Mouse (Mus musculus): ENCODE data around the gene Olfr804. TPM values are rescaled to one million over a fixed set of nuclear protein-coding genes. Genes with fewer than 3 reads are reported as not detected.

Gene Olfr804
- total RNA-seq (2021) (not detected), polyA plus RNA-seq (2012; rRNA removed) (not detected in 2 replicates)
- long read RNA-seq: 0 reads

GRCm38 (mm10) chr10:129702910-129703309 is at the start of gene Olfr804:
Olfr804 (plus strand) TSS chr10:129703210.
- no peak for DNase-seq

DNA sequence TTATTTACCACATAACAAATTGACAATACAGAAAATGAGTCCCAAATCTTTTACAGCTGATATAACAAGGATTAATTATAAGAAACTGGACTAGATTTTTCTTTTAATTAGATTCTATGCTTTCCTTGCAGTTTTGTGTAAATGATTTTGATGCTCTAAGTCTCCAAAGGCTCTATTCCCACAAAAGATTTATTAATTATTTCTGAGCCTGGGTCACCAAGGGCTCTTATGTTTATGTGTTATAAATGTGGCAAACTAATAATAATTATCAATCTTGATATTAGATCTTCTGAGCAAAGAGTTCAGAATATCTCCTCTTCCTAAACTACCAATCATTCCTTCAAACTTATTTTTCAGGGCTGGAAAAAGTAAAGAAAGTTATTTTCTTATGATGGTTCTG is 45.6 kb upstream of the Olfr804 start, which contains the start of gene Olfr800:
Gene Olfr800, plus strand, starts transcription at position 301 of the 400 bp plus-strand sequence.
- DNase-seq: no peak

GRCm38 (mm10) chr10:129673765-129674164 is 29.2 kb upstream of the Olfr804 start, which contains the start of gene Olfr801:
Olfr801 (minus strand) TSS chr10:129673865.
- DNase-seq: no peak

DNA sequence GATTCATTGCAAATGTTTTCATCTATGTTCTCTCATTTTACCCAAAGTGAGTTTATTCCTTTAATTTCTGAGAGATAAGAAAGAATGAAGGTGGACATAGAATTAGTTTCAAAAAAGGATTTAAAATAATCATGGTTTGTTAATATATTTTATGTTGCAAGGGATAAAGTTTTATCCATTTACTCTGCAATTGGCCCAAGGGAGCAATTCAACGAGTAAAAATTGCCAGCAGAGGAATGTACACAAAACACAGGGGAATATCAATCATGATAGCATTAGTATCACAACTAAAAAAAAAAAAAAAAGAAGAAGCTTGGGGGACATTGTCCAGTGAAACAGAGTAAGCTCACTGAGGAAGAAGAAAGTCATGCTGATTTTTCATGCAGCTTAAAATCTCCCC is 14.9 kb upstream of the Olfr804 start, which contains the start of gene Olfr802:
Gene Olfr802, minus strand, starts transcription at position 101 of the 400 bp plus-strand sequence.
- DNase-seq: no peak

DNA sequence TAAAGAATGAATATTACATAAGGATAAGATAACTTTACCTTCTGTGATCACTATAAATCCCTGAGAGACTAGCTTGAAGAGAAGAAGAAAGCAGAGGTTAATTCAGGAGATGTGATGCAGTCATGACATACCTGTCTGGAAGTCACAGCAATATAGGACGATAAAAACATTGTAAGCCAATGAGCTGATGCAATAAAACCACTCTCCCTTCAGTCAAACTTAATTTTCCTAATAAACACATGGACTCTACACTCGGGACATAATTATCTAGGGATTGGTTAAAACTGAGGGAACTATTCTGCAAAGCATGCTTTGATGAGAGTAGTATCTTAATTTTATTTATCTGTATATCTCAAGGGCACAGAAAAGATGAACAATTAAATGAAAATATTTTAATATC is 8.8 kb upstream of the Olfr804 start, which contains the start of gene Olfr803:
Gene Olfr803, minus strand, starts transcription at position 101 of the 400 bp plus-strand sequence.
- DNase-seq: no peak

DNA sequence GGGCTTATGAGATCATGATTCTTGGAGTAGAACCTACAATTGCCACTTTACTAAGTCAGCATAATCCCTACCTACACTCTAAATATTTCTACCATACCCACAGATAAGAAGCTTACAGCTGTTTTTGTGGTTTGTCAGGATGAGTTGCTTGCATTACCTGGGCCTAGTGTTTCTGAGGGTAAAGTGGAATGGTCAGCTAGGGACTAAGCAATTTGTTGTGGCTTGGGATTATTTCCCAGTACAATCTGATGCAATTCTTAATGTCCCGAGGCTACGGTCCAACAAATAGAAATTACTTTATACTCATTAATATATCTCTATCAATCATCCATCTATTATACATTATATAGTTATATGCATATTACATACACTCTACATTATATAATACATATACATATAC is 26.3 kb downstream of the Olfr804 start, which contains the start of gene Olfr805:
Gene Olfr805, minus strand, starts transcription at position 101 of the 400 bp plus-strand sequence.
- no peak for DNase-seq

DNA sequence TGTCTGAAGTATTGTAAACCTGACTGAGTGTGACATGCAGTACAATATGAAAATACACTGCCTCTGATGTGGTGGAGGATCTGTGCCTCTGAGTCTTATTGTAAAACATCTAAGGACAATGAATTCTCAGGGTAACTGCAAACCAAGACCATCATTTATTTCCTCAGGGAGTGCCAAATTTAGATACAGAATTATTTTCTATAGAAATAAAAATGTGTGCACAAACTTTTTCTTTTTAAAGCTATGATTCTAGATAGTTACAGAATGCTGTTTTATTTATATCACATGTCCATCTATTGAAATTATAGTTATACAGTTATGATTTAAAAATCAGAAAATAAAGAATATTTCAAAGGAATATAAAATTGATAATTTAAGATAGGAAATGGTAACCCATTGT is 38.8 kb downstream of the Olfr804 start, which contains the start of gene Olfr806:
Gene Olfr806, minus strand, starts transcription at position 101 of the 400 bp plus-strand sequence.
- DNase-seq: no peak

- DNase-seq: no peak
These were observed 54.7 kb downstream of the Olfr804 start, which contains the start of gene Olfr807 for GRCm38 (mm10) chr10:129757693-129758092. Olfr807 (minus strand) TSS chr10:129757793.

Small RNAs within 50 kb of the gene (microRNA-seq; reads per million reads assigned to microRNA genes)
- gene Gm24485: 0 reads per million in 2 experiments

Other genes with a start within 250 kb of the Olfr804 start
- not detected for gene Olfr787, start 241.3 kb upstream of the Olfr804 start, total RNA-seq (2021)
- gene Olfr787, start 241.3 kb upstream of the Olfr804 start, polyA plus RNA-seq (2012; rRNA removed): not detected in 2 replicates
- gene Olfr788, start 232.2 kb upstream of the Olfr804 start, total RNA-seq (2021): not detected
- not detected in 2 replicates for gene Olfr788, start 232.2 kb upstream of the Olfr804 start, polyA plus RNA-seq (2012; rRNA removed)
- gene Olfr789, start 218.5 kb upstream of the Olfr804 start, total RNA-seq (2021): not detected
- gene Olfr789, start 218.5 kb upstream of the Olfr804 start, polyA plus RNA-seq (2012; rRNA removed): not detected in 2 replicates
- not detected for gene Olfr790, start 204.7 kb upstream of the Olfr804 start, total RNA-seq (2021)
- not detected in 2 replicates for gene Olfr790, start 204.7 kb upstream of the Olfr804 start, polyA plus RNA-seq (2012; rRNA removed)
- not detected for gene Olfr791, start 181.4 kb upstream of the Olfr804 start, total RNA-seq (2021)
- not detected in 2 replicates for gene Olfr791, start 181.4 kb upstream of the Olfr804 start, polyA plus RNA-seq (2012; rRNA removed)
- not detected for gene Olfr792, start 164.0 kb upstream of the Olfr804 start, total RNA-seq (2021)
- gene Olfr792, start 164.0 kb upstream of the Olfr804 start, polyA plus RNA-seq (2012; rRNA removed): not detected in 2 replicates
- not detected for gene Olfr794, start 135.6 kb upstream of the Olfr804 start, total RNA-seq (2021)
- not detected in 2 replicates for gene Olfr794, start 135.6 kb upstream of the Olfr804 start, polyA plus RNA-seq (2012; rRNA removed)
- gene Olfr796, start 90.6 kb upstream of the Olfr804 start, total RNA-seq (2021): not detected
- not detected in 2 replicates for gene Olfr796, start 90.6 kb upstream of the Olfr804 start, polyA plus RNA-seq (2012; rRNA removed)
- gene Olfr798, start 75.3 kb upstream of the Olfr804 start, total RNA-seq (2021): not detected
- not detected in 2 replicates for gene Olfr798, start 75.3 kb upstream of the Olfr804 start, polyA plus RNA-seq (2012; rRNA removed)
- not detected for gene Olfr799, start 65.7 kb upstream of the Olfr804 start, total RNA-seq (2021)
- not detected in 2 replicates for gene Olfr799, start 65.7 kb upstream of the Olfr804 start, polyA plus RNA-seq (2012; rRNA removed)
- gene Olfr800, start 45.5 kb upstream of the Olfr804 start, total RNA-seq (2021): not detected
- gene Olfr800, start 45.5 kb upstream of the Olfr804 start, polyA plus RNA-seq (2012; rRNA removed): not detected in 2 replicates
- gene Olfr801, start 29.3 kb upstream of the Olfr804 start, total RNA-seq (2021): not detected
- not detected in 2 replicates for gene Olfr801, start 29.3 kb upstream of the Olfr804 start, polyA plus RNA-seq (2012; rRNA removed)
- gene Olfr802, start 15.0 kb upstream of the Olfr804 start, total RNA-seq (2021): not detected
- gene Olfr802, start 15.0 kb upstream of the Olfr804 start, polyA plus RNA-seq (2012; rRNA removed): not detected in 2 replicates
- not detected for gene Olfr803, start 8.9 kb upstream of the Olfr804 start, total RNA-seq (2021)
- gene Olfr803, start 8.9 kb upstream of the Olfr804 start, polyA plus RNA-seq (2012; rRNA removed): not detected in 2 replicates
- gene Olfr805, start 26.2 kb downstream of the Olfr804 start, total RNA-seq (2021): not detected
- not detected in 2 replicates for gene Olfr805, start 26.2 kb downstream of the Olfr804 start, polyA plus RNA-seq (2012; rRNA removed)
- gene Olfr806, start 38.7 kb downstream of the Olfr804 start, total RNA-seq (2021): not detected
- gene Olfr806, start 38.7 kb downstream of the Olfr804 start, polyA plus RNA-seq (2012; rRNA removed): not detected in 2 replicates
- not detected for gene Olfr807, start 54.6 kb downstream of the Olfr804 start, total RNA-seq (2021)
- gene Olfr807, start 54.6 kb downstream of the Olfr804 start, polyA plus RNA-seq (2012; rRNA removed): not detected in 2 replicates
- not detected for gene Olfr808, start 62.3 kb downstream of the Olfr804 start, total RNA-seq (2021)
- gene Olfr808, start 62.3 kb downstream of the Olfr804 start, polyA plus RNA-seq (2012; rRNA removed): not detected in 2 replicates
- not detected for gene Olfr809, start 71.4 kb downstream of the Olfr804 start, total RNA-seq (2021)
- gene Olfr809, start 71.4 kb downstream of the Olfr804 start, polyA plus RNA-seq (2012; rRNA removed): not detected in 2 replicates
- gene Olfr810, start 91.7 kb downstream of the Olfr804 start, total RNA-seq (2021): not detected
- gene Olfr810, start 91.7 kb downstream of the Olfr804 start, polyA plus RNA-seq (2012; rRNA removed): not detected in 2 replicates
- gene Olfr811, start 101.2 kb downstream of the Olfr804 start, total RNA-seq (2021): not detected
- gene Olfr811, start 101.2 kb downstream of the Olfr804 start, polyA plus RNA-seq (2012; rRNA removed): not detected in 2 replicates
- not detected for gene Olfr812, start 142.9 kb downstream of the Olfr804 start, total RNA-seq (2021)
- not detected in 2 replicates for gene Olfr812, start 142.9 kb downstream of the Olfr804 start, polyA plus RNA-seq (2012; rRNA removed)
- not detected for gene Olfr813, start 152.2 kb downstream of the Olfr804 start, total RNA-seq (2021)
- gene Olfr813, start 152.2 kb downstream of the Olfr804 start, polyA plus RNA-seq (2012; rRNA removed): not detected in 2 replicates
- not detected for gene Olfr814, start 176.6 kb downstream of the Olfr804 start, total RNA-seq (2021)
- gene Olfr814, start 176.6 kb downstream of the Olfr804 start, polyA plus RNA-seq (2012; rRNA removed): not detected in 2 replicates
- not detected for gene Olfr815, start 202.7 kb downstream of the Olfr804 start, total RNA-seq (2021)
- gene Olfr815, start 202.7 kb downstream of the Olfr804 start, polyA plus RNA-seq (2012; rRNA removed): not detected in 2 replicates
- gene Olfr816, start 212.4 kb downstream of the Olfr804 start, total RNA-seq (2021): not detected
- not detected in 2 replicates for gene Olfr816, start 212.4 kb downstream of the Olfr804 start, polyA plus RNA-seq (2012; rRNA removed)
- not detected for gene Olfr818, start 245.9 kb downstream of the Olfr804 start, total RNA-seq (2021)
- gene Olfr818, start 245.9 kb downstream of the Olfr804 start, polyA plus RNA-seq (2012; rRNA removed): not detected in 2 replicates

Measured in adrenal gland, adult 2 months (tissue).